Mouse (Mus musculus): ENCODE results near the gene Ankrd55. TPM values are rescaled to one million over a fixed set of nuclear protein-coding genes. Genes with fewer than 3 reads are reported as not detected.
A peak's percentile ranks its signal among the peaks of the same experiment; 100 is the strongest.

Ankrd55 gene
- polyA plus RNA-seq, 2 experiments: 1.0 to 1.6 TPM

GRCm38 (mm10) chr13:112259398-112259797 lies 28.9 kb upstream of the Ankrd55 start:
- H3K27me3 ChIP-seq (ENCODE audit: control insufficient read depth, insufficient read depth, low read length): no peaks in the 10 kb centered on the region
- 34% methylated on average over 2 of the region's 2 CpGs for WGBS
- H3K4me2 ChIP-seq (replicated peaks; ENCODE audit: low read depth, low read length, severe bottlenecking): no peak overlapping the region
- no peak overlapping the region for H3K9ac ChIP-seq (ENCODE audit: low read depth, low read length, severe bottlenecking)
- H3K9me3 ChIP-seq (ENCODE audit: control insufficient read depth, low read length): no peaks in the 10 kb centered on the region
- H3K27ac ChIP-seq (replicated peaks; ENCODE audit: low read depth, low read length): no peak overlapping the region
- TF ChIP-seq POLR2A (IDR thresholded peaks at IDR 0.05; ENCODE audit: borderline replicate concordance, extremely low read depth, insufficient read depth, insufficient read length): no peak
- 0 out of 2 replicates have a peak, but pooled peaks cover 2% of the 10 kb centered on the region for H3K4me1 ChIP-seq (ENCODE audit: control insufficient read depth, insufficient read depth, low read length)
- no peak overlapping the region for H3K4me3 ChIP-seq (replicated peaks; ENCODE audit: low read length)
- DNase-seq (ENCODE audit: low spot score): peak; percentile 82
- ATAC-seq (ENCODE audit: low FRiP score, low read depth): peak; percentile 90
- H3K36me3 ChIP-seq (ENCODE audit: control insufficient read depth, insufficient read depth, low read length): no peaks in the 10 kb centered on the region

GRCm38 (mm10) chr13:112264666-112265065 lies 23.6 kb upstream of the Ankrd55 start:
- TF ChIP-seq POLR2A (IDR thresholded peaks at IDR 0.05; ENCODE audit: borderline replicate concordance, extremely low read depth, insufficient read depth, insufficient read length): no peak
- Histone ChIP-seq H3K4me2 (replicated peaks; ENCODE audit: low read depth, low read length, severe bottlenecking) (no peak overlapping the region), H3K4me3 (replicated peaks; ENCODE audit: low read length) (no peak overlapping the region), H3K27me3 (ENCODE audit: control insufficient read depth, insufficient read depth, low read length) (no peaks in the 10 kb centered on the region), H3K9ac (ENCODE audit: low read depth, low read length, severe bottlenecking) (no peak overlapping the region), H3K36me3 (ENCODE audit: control insufficient read depth, insufficient read depth, low read length) (no peaks in the 10 kb centered on the region), H3K9me3 (ENCODE audit: control insufficient read depth, low read length) (no peaks in the 10 kb centered on the region), H3K27ac (replicated peaks; ENCODE audit: low read depth, low read length) (no peak overlapping the region), H3K4me1 (ENCODE audit: control insufficient read depth, insufficient read depth, low read length) (no peaks in the 10 kb centered on the region)
- 15% methylated on average over 4 of the region's 4 CpGs for WGBS
- ATAC-seq (ENCODE audit: low FRiP score, low read depth) (no peak), DNase-seq (ENCODE audit: low spot score) (peak; percentile 58)

GRCm38 (mm10) chr13:112271901-112272537 lies 16.2 kb upstream of the Ankrd55 start:
- peak; percentile 71 for DNase-seq (ENCODE audit: low spot score)
- TF ChIP-seq POLR2A (IDR thresholded peaks at IDR 0.05; ENCODE audit: borderline replicate concordance, extremely low read depth, insufficient read depth, insufficient read length): no peak
- Histone ChIP-seq H3K27me3 (ENCODE audit: control insufficient read depth, insufficient read depth, low read length) (no peaks in the 10 kb centered on the region), H3K27ac (replicated peaks; ENCODE audit: low read depth, low read length) (no peak overlapping the region), H3K4me3 (replicated peaks; ENCODE audit: low read length) (no peak overlapping the region), H3K9ac (ENCODE audit: low read depth, low read length, severe bottlenecking) (no peak overlapping the region), H3K9me3 (ENCODE audit: control insufficient read depth, low read length) (no peaks in the 10 kb centered on the region), H3K4me2 (replicated peaks; ENCODE audit: low read depth, low read length, severe bottlenecking) (no peak overlapping the region), H3K36me3 (ENCODE audit: control insufficient read depth, insufficient read depth, low read length) (no peaks in the 10 kb centered on the region), H3K4me1 (ENCODE audit: control insufficient read depth, insufficient read depth, low read length) (no peaks in the 10 kb centered on the region)
- whole genome bisulfite sequencing: 21% methylated on average over 5 of the region's 5 CpGs
- no peak for ATAC-seq (ENCODE audit: low FRiP score, low read depth)

- H3K36me3 ChIP-seq (ENCODE audit: control insufficient read depth, insufficient read depth, low read length): no peaks in the 10 kb centered on the region
- H3K27me3 ChIP-seq (ENCODE audit: control insufficient read depth, insufficient read depth, low read length): no peaks in the 10 kb centered on the region
- H3K9ac ChIP-seq (ENCODE audit: low read depth, low read length, severe bottlenecking): no peak overlapping the region
- WGBS: 82% methylated on average over 3 of the region's 3 CpGs
- H3K4me3 ChIP-seq (replicated peaks; ENCODE audit: low read length): no peak overlapping the region
- H3K27ac ChIP-seq (replicated peaks; ENCODE audit: low read depth, low read length): no peak overlapping the region
- H3K4me2 ChIP-seq (replicated peaks; ENCODE audit: low read depth, low read length, severe bottlenecking): no peak overlapping the region
- no peaks in the 10 kb centered on the region for H3K4me1 ChIP-seq (ENCODE audit: control insufficient read depth, insufficient read depth, low read length)
- no peaks in the 10 kb centered on the region for H3K9me3 ChIP-seq (ENCODE audit: control insufficient read depth, low read length)
- ATAC-seq (ENCODE audit: low FRiP score, low read depth): no peak
- no peak for DNase-seq (ENCODE audit: low spot score)
- TF ChIP-seq POLR2A (IDR thresholded peaks at IDR 0.05; ENCODE audit: borderline replicate concordance, extremely low read depth, insufficient read depth, insufficient read length): no peak
Observed at GRCm38 (mm10) chr13:112274636-112275035, 13.6 kb upstream of the Ankrd55 start.

DNA sequence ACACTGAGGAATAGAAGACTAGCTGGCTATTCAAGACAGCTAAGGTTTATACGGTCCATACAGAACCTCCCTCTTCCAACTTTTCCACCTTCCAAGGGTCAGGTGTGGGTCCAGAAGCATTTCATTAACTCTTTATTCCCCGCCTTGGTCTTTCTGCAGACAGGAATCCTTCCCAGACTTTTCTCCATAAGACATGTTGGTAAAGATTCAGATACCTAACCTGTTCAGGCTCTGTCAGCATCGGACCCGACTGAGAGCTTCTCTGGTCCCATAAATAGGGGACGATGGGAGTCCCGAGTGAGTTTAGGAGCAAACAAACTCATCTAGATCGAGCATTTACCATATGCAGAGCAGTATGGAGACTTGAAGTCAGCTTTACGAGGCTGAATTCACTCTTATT lies 12.3 kb upstream of the Ankrd55 start:
- TF ChIP-seq POLR2A (IDR thresholded peaks at IDR 0.05; ENCODE audit: borderline replicate concordance, extremely low read depth, insufficient read depth, insufficient read length): no peak
- DNase-seq (ENCODE audit: low spot score) (no peak), ATAC-seq (ENCODE audit: low FRiP score, low read depth) (no peak)
- H3K9me3 ChIP-seq (ENCODE audit: control insufficient read depth, low read length): no peaks in the 10 kb centered on the region
- no peak overlapping the region for H3K9ac ChIP-seq (ENCODE audit: low read depth, low read length, severe bottlenecking)
- H3K27me3 ChIP-seq (ENCODE audit: control insufficient read depth, insufficient read depth, low read length): no peaks in the 10 kb centered on the region
- H3K4me1 ChIP-seq (ENCODE audit: control insufficient read depth, insufficient read depth, low read length): no peaks in the 10 kb centered on the region
- H3K27ac ChIP-seq (replicated peaks; ENCODE audit: low read depth, low read length): no peak overlapping the region
- WGBS: 80% methylated on average over 8 of the region's 8 CpGs
- no peaks in the 10 kb centered on the region for H3K36me3 ChIP-seq (ENCODE audit: control insufficient read depth, insufficient read depth, low read length)
- no peak overlapping the region for H3K4me2 ChIP-seq (replicated peaks; ENCODE audit: low read depth, low read length, severe bottlenecking)
- H3K4me3 ChIP-seq (replicated peaks; ENCODE audit: low read length): no peak overlapping the region

Measured in limb, embryonic 14.5 days (tissue).